Mouse (Mus musculus): Measurements from ENCODE around the gene Chchd1.

- TF ChIP-seq CTCF (IDR thresholded peaks at IDR 0.05) (peak; percentile 21), POLR2A (IDR thresholded peaks at IDR 0.05; ENCODE audit: insufficient read depth, low read depth, low read length) (no peak)
These were observed 40.8 kb downstream of the Chchd1 start for GRCm38 (mm10) chr14:20743614-20744013.

All from heart, adult 2 months (tissue).